19 mouse cellular contexts compared by ENCODE assay signal in the genomic region with DNA sequence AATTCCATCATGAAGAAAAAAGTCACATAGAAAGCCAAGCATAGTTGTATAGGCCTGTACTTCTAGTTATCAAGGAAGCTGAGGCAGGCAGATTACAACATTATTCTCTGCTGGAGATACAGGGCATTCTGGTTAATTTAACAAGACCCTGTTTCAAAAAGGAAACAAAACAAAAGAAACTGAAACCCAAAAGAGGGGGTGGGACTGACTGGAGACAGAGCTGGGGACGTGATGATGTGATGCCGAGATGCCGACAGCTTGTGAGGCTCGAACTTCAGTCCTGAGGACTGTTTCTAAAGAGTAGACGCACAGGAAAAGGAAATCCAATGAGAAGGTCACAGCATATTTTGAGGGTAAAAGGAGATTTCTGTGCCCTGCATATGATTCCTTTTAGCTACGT.
"Had no signal": no experiment of that assay in that cellular context is flagged by ENCODE, and none has a peak within 500 bp of the region (broad histone marks: within the 10 kb centered on the region; RNA-seq: fewer than 3 reads in every experiment).

No protein-coding gene starts in this region.

- H3K27me3 ChIP-seq: liver, embryonic 15.5 days; lung, embryonic 15.5 days; megakaryocyte, embryonic 14.5 days; midbrain, embryonic 15.5 days; neural tube, embryonic 12.5 days had no signal

- H3K9me3 ChIP-seq: liver, embryonic 15.5 days; lung, embryonic 15.5 days; megakaryocyte, embryonic 14.5 days; midbrain, embryonic 12.5 days; midbrain, embryonic 15.5 days; neural tube, embryonic 12.5 days had no signal

- H3K9ac ChIP-seq: liver, embryonic 15.5 days; liver, postnatal 0 days; lung, embryonic 15.5 days; midbrain, embryonic 12.5 days; midbrain, embryonic 15.5 days; neural tube, embryonic 12.5 days had no signal

- DNase-seq: liver, postnatal 0 days; lung, adult 2 months; lung, postnatal 14 days; lung, postnatal 36 days; right cerebral cortex, adult 18-20 months; right cerebral cortex, postnatal 25 days; right cerebral cortex, postnatal 4 days; spleen, adult 18-20 months; thymus, adult 18-20 months; thymus, postnatal 14 days; thymus, postnatal 36 days had no signal

- H3K27ac ChIP-seq: liver, embryonic 15.5 days; lung, embryonic 15.5 days; macrophage; midbrain, embryonic 12.5 days; midbrain, embryonic 15.5 days; neural tube, embryonic 12.5 days had no signal

- H3K4me1 ChIP-seq: liver, embryonic 15.5 days; lung, embryonic 15.5 days; midbrain, embryonic 12.5 days; midbrain, embryonic 15.5 days; neural tube, embryonic 12.5 days had no signal

- H3K4me3 ChIP-seq: liver, embryonic 15.5 days; lung, embryonic 15.5 days; megakaryocyte, embryonic 14.5 days; midbrain, embryonic 12.5 days; midbrain, embryonic 15.5 days; neural tube, embryonic 12.5 days had no signal

- H3K4me2 ChIP-seq: liver, embryonic 15.5 days; lung, embryonic 15.5 days; midbrain, embryonic 12.5 days; midbrain, embryonic 15.5 days; neural tube, embryonic 12.5 days had no signal

- ATAC-seq: liver, postnatal 0 days; lung, postnatal 0 days; midbrain, embryonic 15.5 days had no signal
